Mouse (Mus musculus): ENCODE measurements around the gene Olfr547.
A peak's percentile ranks its signal among the peaks of the same experiment; 100 is the strongest.

DNA sequence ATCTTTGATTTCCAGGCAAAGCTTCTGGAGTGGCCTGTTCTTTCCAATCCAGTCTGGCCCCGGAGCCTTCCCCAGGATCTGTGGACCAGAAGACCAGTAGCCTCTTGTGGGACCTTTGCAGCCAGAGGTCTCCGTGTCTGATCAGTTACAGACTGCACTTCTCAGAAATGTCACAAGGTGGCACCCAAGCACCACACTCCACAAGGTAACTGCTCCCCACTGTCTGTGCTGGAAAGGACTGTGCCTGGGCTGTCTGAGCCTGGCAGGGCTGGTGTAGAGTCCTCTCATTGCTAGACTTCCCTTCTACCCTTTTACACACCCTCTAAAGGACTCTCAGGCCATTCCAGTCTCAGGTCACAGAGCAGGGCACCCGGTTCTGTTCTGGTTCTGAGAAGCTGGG lies 27.7 kb upstream of the Olfr547 start:
- TF ChIP-seq CTCF (IDR thresholded peaks at IDR 0.05; ENCODE audit: borderline replicate concordance, extremely low read depth, insufficient read depth, insufficient read length) = peak; percentile 92
- no peak for TF ChIP-seq POLR2A (IDR thresholded peaks at IDR 0.05; ENCODE audit: borderline replicate concordance, extremely low read depth, insufficient read depth, insufficient read length, poor library complexity, severe bottlenecking)
